Mouse (Mus musculus) CH12.LX (cell line): Measurements from ENCODE around the gene Capn2. TPM values are rescaled to one million over a fixed set of nuclear protein-coding genes. Genes with fewer than 3 reads are reported as not detected.

Experiments used
- DNase-seq: peaks from one replicate; pipeline ENCODE4 v3.0.0-alpha.2; 2013; ENCODE audit errors: extremely low read depth
- H3K27ac ChIP-seq: 2 replicates; pipeline ENCODE4 v1.5.1; 2012; ENCODE audit warnings: low read depth, mild to moderate bottlenecking, control low read depth, moderate library complexity; ENCODE audit not compliant: insufficient read depth
- H3K27me3 ChIP-seq: replicated peaks from 2 replicates; pipeline ENCODE3; 2012; ENCODE audit warnings: inconsistent platforms
- H3K36me3 ChIP-seq, 2 experiments: replicated peaks in 1 of 2; 2 replicates each; pipeline versions ENCODE3 to v1.6.1; 2012; ENCODE audit warnings: inconsistent platforms in 1 of 2, low read length in 1 of 2, mild to moderate bottlenecking in 1 of 2, mixed read lengths in 1 of 2, moderate library complexity in 1 of 2; ENCODE audit not compliant: control insufficient read depth in 1 of 2, insufficient read depth in 1 of 2
- H3K4me1 ChIP-seq, 2 experiments: 2 replicates each; pipeline ENCODE4 v1.6.1; 2012; ENCODE audit warnings: inconsistent platforms in 1 of 2, moderate library complexity in 1 of 2; ENCODE audit not compliant: insufficient read depth in 2 of 2, control insufficient read depth in 1 of 2
- H3K4me2 ChIP-seq: 2 replicates; pipeline ENCODE4 v1.6.1; 2012; ENCODE audit warnings: low read depth, mild to moderate bottlenecking, control low read depth; ENCODE audit not compliant: poor library complexity, insufficient read depth, severe bottlenecking
- H3K4me3 ChIP-seq, 3 experiments: fragments of 150-350 bp in 1 of 3; sonication (generic) in 1 of 3; replicated peaks in 1 of 3; 2 replicates each; pipeline versions ENCODE3 to v1.5.1; 2011 to 2012; ENCODE audit warnings: low read depth in 2 of 3, low read length in 2 of 3, mild to moderate bottlenecking in 2 of 3, moderate library complexity in 2 of 3, control low read depth in 1 of 3, improper control_type of control experiment in 1 of 3, inconsistent platforms in 1 of 3, mixed read lengths in 1 of 3; ENCODE audit not compliant: poor library complexity in 1 of 3
- H3K79me2 ChIP-seq: replicated peaks from 2 replicates; pipeline ENCODE4 v1.6.1; 2012; ENCODE audit warnings: mild to moderate bottlenecking, moderate library complexity; ENCODE audit not compliant: control insufficient read depth, poor library complexity, insufficient read depth, severe bottlenecking; ENCODE audit errors: extremely low read depth
- H3K9ac ChIP-seq: 2 replicates; pipeline ENCODE4 v1.6.1; 2012; ENCODE audit warnings: low read depth, mild to moderate bottlenecking, control low read depth, moderate library complexity; ENCODE audit not compliant: insufficient read depth
- H3K9me3 ChIP-seq: replicated peaks from 2 replicates; pipeline ENCODE3; 2012; ENCODE audit warnings: low read length, inconsistent platforms, mixed read lengths
- BHLHE40 ChIP-seq: IDR thresholded peaks from 2 replicates; pipeline ENCODE4 v1.6.1; 2011; ENCODE audit warnings: mild to moderate bottlenecking, low read depth, low read length, improper control_type of control experiment
- CHD2 ChIP-seq: IDR thresholded peaks from 2 replicates; pipeline ENCODE4 v1.6.1; 2011; ENCODE audit warnings: low read length, improper control_type of control experiment
- EP300 ChIP-seq: IDR thresholded peaks from 2 replicates; pipeline ENCODE4 v1.6.1; 2011; ENCODE audit warnings: low read length, improper control_type of control experiment
- ETS1 ChIP-seq: conservative IDR thresholded peaks from 2 replicates; pipeline ENCODE4 v1.6.1; 2012; ENCODE audit warnings: low read depth, mild to moderate bottlenecking, inconsistent platforms, low read length, improper control_type of control experiment, moderate library complexity
- GABPA ChIP-seq: IDR thresholded peaks from 2 replicates; pipeline ENCODE4 v1.6.1; 2012; ENCODE audit warnings: low read depth, low read length, improper control_type of control experiment, inconsistent platforms; ENCODE audit not compliant: insufficient replicate concordance
- HCFC1 ChIP-seq: IDR thresholded peaks from 2 replicates; pipeline ENCODE4 v1.6.1; 2012; ENCODE audit warnings: low read depth, mild to moderate bottlenecking, inconsistent platforms, low read length, improper control_type of control experiment
- JUN ChIP-seq: IDR thresholded peaks from 2 replicates; pipeline ENCODE4 v1.6.1; 2011; ENCODE audit warnings: low read depth, mild to moderate bottlenecking, low read length, improper control_type of control experiment, moderate library complexity; ENCODE audit not compliant: insufficient read depth
- JUND ChIP-seq: conservative IDR thresholded peaks from 2 replicates; pipeline ENCODE4 v1.6.1; 2011; ENCODE audit warnings: low read depth, low read length, improper control_type of control experiment
- KAT2A ChIP-seq: IDR thresholded peaks from 2 replicates; pipeline ENCODE4 v1.6.1; 2012; ENCODE audit warnings: low read length, improper control_type of control experiment, inconsistent platforms; ENCODE audit not compliant: insufficient replicate concordance
- MAFK ChIP-seq: IDR thresholded peaks from 2 replicates; pipeline ENCODE4 v1.6.1; 2011; ENCODE audit warnings: low read length, improper control_type of control experiment; ENCODE audit not compliant: insufficient replicate concordance
- MAX ChIP-seq: IDR thresholded peaks from 2 replicates; pipeline ENCODE4 v1.6.1; 2011; ENCODE audit warnings: low read length, improper control_type of control experiment
- MEF2A ChIP-seq: IDR thresholded peaks from 2 replicates; pipeline ENCODE4 v1.6.1; 2014; ENCODE audit warnings: low read depth, mild to moderate bottlenecking, inconsistent platforms, low read length, improper control_type of control experiment, borderline replicate concordance
- MXI1 ChIP-seq: IDR thresholded peaks from 2 replicates; pipeline ENCODE4 v1.6.1; 2011; ENCODE audit warnings: mild to moderate bottlenecking, low read depth, low read length, improper control_type of control experiment
- MYC ChIP-seq: IDR thresholded peaks from 2 replicates; pipeline ENCODE4 v1.6.1; 2011; ENCODE audit warnings: low read depth, mild to moderate bottlenecking, improper control_type of control experiment, low read length
- NRF1 ChIP-seq: IDR thresholded peaks from 2 replicates; pipeline ENCODE4 v1.6.1; 2014; ENCODE audit warnings: low read depth, mild to moderate bottlenecking, inconsistent platforms, low read length, improper control_type of control experiment, moderate library complexity
- PAX5 ChIP-seq: IDR thresholded peaks from 2 replicates; pipeline ENCODE4 v1.6.1; 2012; ENCODE audit warnings: low read length, inconsistent platforms, mixed read lengths
- POLR2AphosphoS2 ChIP-seq: IDR thresholded peaks from 2 replicates; pipeline ENCODE4 v1.6.1; 2011; ENCODE audit warnings: low read depth, low read length, improper control_type of control experiment
- RCOR1 ChIP-seq: conservative IDR thresholded peaks from 2 replicates; pipeline ENCODE4 v1.6.1; 2012; ENCODE audit warnings: low read depth, mild to moderate bottlenecking, inconsistent platforms, low read length, improper control_type of control experiment
- SIN3A ChIP-seq: IDR thresholded peaks from 2 replicates; pipeline ENCODE4 v1.6.1; 2012; ENCODE audit warnings: low read length, improper control_type of control experiment, inconsistent platforms
- SMC3 ChIP-seq: IDR thresholded peaks from 2 replicates; pipeline ENCODE4 v1.6.1; 2011; ENCODE audit warnings: low read depth, low read length, improper control_type of control experiment
- TBP ChIP-seq: conservative IDR thresholded peaks from 2 replicates; pipeline ENCODE4 v1.6.1; 2011; ENCODE audit warnings: low read depth, low read length, improper control_type of control experiment
- TCF12 ChIP-seq: IDR thresholded peaks from 2 replicates; pipeline ENCODE4 v1.6.1; 2014; ENCODE audit warnings: low read depth, mild to moderate bottlenecking, inconsistent platforms, low read length, improper control_type of control experiment
- UBTF ChIP-seq: IDR thresholded peaks from 2 replicates; pipeline ENCODE4 v1.6.1; 2012; ENCODE audit warnings: low read depth, mild to moderate bottlenecking, inconsistent platforms, low read length, improper control_type of control experiment, moderate library complexity
- USF1 ChIP-seq: IDR thresholded peaks from 2 replicates; pipeline ENCODE4 v1.6.1; 2014; ENCODE audit warnings: low read depth, mild to moderate bottlenecking, inconsistent platforms, low read length, improper control_type of control experiment
- USF2 ChIP-seq: conservative IDR thresholded peaks from 2 replicates; pipeline ENCODE4 v1.6.1; 2011; ENCODE audit warnings: low read depth, low read length, improper control_type of control experiment
- ZMIZ1 ChIP-seq: IDR thresholded peaks from 2 replicates; pipeline ENCODE4 v1.6.1; 2012; ENCODE audit warnings: low read depth, mild to moderate bottlenecking, inconsistent platforms, low read length, improper control_type of control experiment
- ZNF384 ChIP-seq: IDR thresholded peaks from 2 replicates; pipeline ENCODE4 v1.6.1; 2012; ENCODE audit warnings: low read depth, low read length, improper control_type of control experiment, inconsistent platforms
- dilution Hi-C: fragments of 300-500 bp; cut with MboI; formaldehyde crosslinking; loops from 2 replicates; pipeline ENCODE4 v1.14.3; 2020; ENCODE audit warnings: low sequenced_read_pairs; ENCODE audit not compliant: extremely low pct_unique_long_range_greater_than_20kb, extremely low pct_ligation_motif_present
- in situ Hi-C: fragments of 300-500 bp; cut with MboI; formaldehyde crosslinking; loops from 3 replicates; pipeline ENCODE4 v1.14.3; 2019; ENCODE audit warnings: low sequenced_read_pairs, low pct_ligation_motif_present, low pct_unique_long_range_greater_than_20kb, mixed read lengths
- polyA plus RNA-seq: library from polyadenylated mRNA; unstranded; fragments of >175 nt; gene quantifications from 2 replicates; pipeline ENCODE4 v1.2.1, GENCODE M21; 2012; ENCODE audit warnings: low read depth; ENCODE audit not compliant: insufficient read length
- total RNA-seq, 2 experiments: library from RNA; depleted of rRNA; stranded (reverse); fragments of 300-350 nt in 1 of 2; fragments of >200 nt in 1 of 2; gene quantifications; 2 replicates each; pipeline ENCODE4 v1.2.3; 2012 to 2014

Gene Capn2
- total and polyA plus RNA-seq, 3 experiments: 10.9 to 28.1 (median 15.0) TPM

GRCm38 (mm10) chr1:182523692-182524091 is 6.3 kb upstream of the Capn2 start:
- Histone ChIP-seq H3K9me3 (no peaks in the 10 kb centered on the region), H3K79me2 (no peaks in the 10 kb centered on the region), H3K4me1 (peaks cover 6 to 33% of the 10 kb centered on the region in 2 experiments), H3K9ac (no peak overlapping the region), H3K4me3 (no peak overlapping the region), H3K27ac (no peak overlapping the region), H3K36me3 (no peaks in the 10 kb centered on the region), H3K4me2 (no peak overlapping the region)
- in situ Hi-C loops (loop anchor here (25.0 kb wide), 1 partner anchor 636 kb away; no protein-coding TSS in a partner anchor), dilution Hi-C loops (no loop called here)
- TF ChIP-seq HCFC1 (no peak), MYC (no peak), GABPA (no peak), TCF12 (no peak), NRF1 (no peak), ZNF384 (no peak), KAT2A (no peak), USF2 (no peak), CHD2 (no peak), PAX5 (no peak), UBTF (no peak), EP300 (no peak), MAX (no peak)
- TF ChIP-seq, all 38 proteins: peak for 0
- DNase-seq: no peak
- peaks cover 4% of the 10 kb centered on the region for H3K27me3 ChIP-seq

- Histone ChIP-seq H3K27me3 (peaks cover 4% of the 10 kb centered on the region), H3K9me3 (no peaks in the 10 kb centered on the region), H3K27ac (no peak overlapping the region), H3K4me1 (peaks cover 6 to 27% of the 10 kb centered on the region in 2 experiments), H3K4me3 (no peak overlapping the region), H3K79me2 (no peaks in the 10 kb centered on the region), H3K36me3 (no peaks in the 10 kb centered on the region), H3K9ac (no peak overlapping the region), H3K4me2 (no peak overlapping the region)
- dilution Hi-C loops (no loop called here), in situ Hi-C loops (loop anchor here (25.0 kb wide), 1 partner anchor 636 kb away; no protein-coding TSS in a partner anchor)
- no peak for TF ChIP-seq TCF12
- TF ChIP-seq TBP: no peak
- no peak for TF ChIP-seq HCFC1
- no peak for TF ChIP-seq JUN
- TF ChIP-seq MXI1: no peak
- no peak for TF ChIP-seq NRF1
- no peak for TF ChIP-seq POLR2AphosphoS2
- TF ChIP-seq GABPA: no peak
- no peak for TF ChIP-seq RCOR1
- no peak for TF ChIP-seq ZNF384
- TF ChIP-seq ETS1: no peak
- no peak for TF ChIP-seq ZMIZ1
- TF ChIP-seq MEF2A: no peak
- TF ChIP-seq USF1: no peak
- TF ChIP-seq SMC3: no peak
- TF ChIP-seq BHLHE40: no peak
- no peak for TF ChIP-seq SIN3A
- no peak for TF ChIP-seq MYC
- no peak for TF ChIP-seq JUND
- TF ChIP-seq MAFK: no peak
- DNase-seq: no peak
Observed at GRCm38 (mm10) chr1:182522961-182523360, 5.6 kb upstream of the Capn2 start.
